Mouse (Mus musculus): ENCODE measurements around the gene Lactb.

GRCm38 (mm10) chr9:67013501-67013900 is 38.2 kb upstream of the Lactb start:
- no peak for TF ChIP-seq POLR2A (IDR thresholded peaks at IDR 0.05; ENCODE audit: low read depth, low read length)
- TF ChIP-seq CTCF (IDR thresholded peaks at IDR 0.05; ENCODE audit: extremely low read depth, insufficient read depth, insufficient read length, insufficient replicate concordance) = no peak

Data from spleen, adult 2 months (tissue).